25 mouse cellular contexts compared by ENCODE assay signal in the genomic region with DNA sequence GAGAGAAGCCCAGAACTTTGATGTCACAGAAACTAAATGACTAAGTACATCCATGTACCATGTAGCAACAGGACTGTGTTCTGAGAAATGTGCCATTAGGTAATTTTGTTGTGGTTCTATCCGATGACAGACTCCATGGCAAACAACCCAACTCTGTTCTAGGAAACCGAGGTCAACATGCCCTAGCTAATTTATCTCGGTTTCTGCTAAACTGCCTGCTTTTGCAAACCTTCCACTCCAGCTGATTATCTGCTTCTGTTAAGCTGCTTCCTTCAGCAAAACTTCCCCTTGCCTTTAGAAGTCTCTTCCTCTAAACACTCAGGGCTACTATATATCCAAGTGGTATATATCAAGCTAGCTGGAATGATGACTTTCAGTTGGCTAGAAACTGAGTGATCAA.
"Had no signal": no experiment of that assay in that cellular context is flagged by ENCODE, and none has a peak within 500 bp of the region (broad histone marks: within the 10 kb centered on the region; RNA-seq: fewer than 3 reads in every experiment).

No protein-coding gene starts in this region.

- DNase-seq: gastrocnemius, postnatal 14 days; gastrocnemius, postnatal 36 days; heart, adult 2 months; heart, postnatal 10 days; heart, postnatal 4 days; kidney, adult 18-20 months; kidney, adult 9 months; kidney, postnatal 10 days; kidney, postnatal 25 days; kidney, postnatal 4 days; liver, embryonic 13.5 days had no signal

- H3K27me3 ChIP-seq: heart, embryonic 12.5 days; hindbrain, embryonic 12.5 days; intestine, embryonic 15.5 days; kidney, embryonic 15.5 days; limb, embryonic 12.5 days; liver, embryonic 13.5 days had no signal

- ATAC-seq: hindbrain, embryonic 16.5 days; inflammation-experienced regulatory T-cells, adult 6 months; intestine, embryonic 15.5 days; intestine, postnatal 0 days had no signal

- H3K4me1 ChIP-seq: hindbrain, embryonic 12.5 days; intestine, embryonic 15.5 days; liver, embryonic 13.5 days had no signal

- H3K27ac ChIP-seq: heart, adult 2 months; hindbrain, embryonic 10.5 days; hindbrain, embryonic 12.5 days; hindbrain, embryonic 14.5 days; intestine, embryonic 15.5 days; kidney, embryonic 15.5 days; layer of hippocampus, adult 2 months; left cerebral cortex, adult 2 months; limb, embryonic 10.5 days; limb, embryonic 12.5 days; liver, embryonic 13.5 days had no signal

- H3K4me2 ChIP-seq: heart, embryonic 12.5 days; hindbrain, embryonic 12.5 days; hindbrain, embryonic 14.5 days; intestine, embryonic 15.5 days; kidney, embryonic 15.5 days; limb, embryonic 12.5 days; liver, embryonic 11.5 days; liver, embryonic 13.5 days had no signal

- H3K4me3 ChIP-seq: heart, adult 2 months; heart, embryonic 12.5 days; hindbrain, embryonic 10.5 days; hindbrain, embryonic 12.5 days; intestine, embryonic 15.5 days; kidney, embryonic 15.5 days; layer of hippocampus, adult 2 months; left cerebral cortex, adult 2 months; limb, embryonic 10.5 days; limb, embryonic 12.5 days; liver, embryonic 13.5 days had no signal

- H3K36me3 ChIP-seq: heart, embryonic 12.5 days; hindbrain, embryonic 10.5 days; hindbrain, embryonic 12.5 days; intestine, embryonic 15.5 days; kidney, embryonic 15.5 days; limb, embryonic 10.5 days; limb, embryonic 12.5 days; liver, embryonic 13.5 days had no signal

- H3K9me3 ChIP-seq: heart, embryonic 12.5 days; hindbrain, embryonic 10.5 days; hindbrain, embryonic 12.5 days; intestine, embryonic 15.5 days; kidney, embryonic 15.5 days; limb, embryonic 10.5 days; limb, embryonic 12.5 days; liver, embryonic 13.5 days had no signal

- H3K9ac ChIP-seq: heart, embryonic 12.5 days; hindbrain, embryonic 12.5 days; hindbrain, embryonic 14.5 days; intestine, embryonic 15.5 days; kidney, embryonic 15.5 days; limb, embryonic 12.5 days; liver, embryonic 13.5 days had no signal
